Mouse (Mus musculus) gastrocnemius, postnatal 25 days (tissue): ENCODE results near the gene 4931428F04Rik. TPM values are rescaled to one million over a fixed set of nuclear protein-coding genes. Genes with fewer than 3 reads are reported as not detected.

Source experiments
- DNase-seq: peaks from one replicate; pipeline ENCODE4 v3.0.0; 2022
- long read RNA-seq, 2 experiments: library from polyadenylated mRNA; stranded (forward); transcript quantifications; one replicate each; pipeline ENCODE4 v2.0.0; 2021
- total RNA-seq, 2 experiments: library from RNA; stranded (reverse); gene quantifications; 1 replicate in 1 of 2; 2 replicates in 1 of 2; pipeline ENCODE4 v1.2.3; 2021

Gene 4931428F04Rik
- total RNA-seq, result under 1 TPM; 0.64 to 0.84 TPM
- long read RNA-seq, experiment 1, result 0 reads
- long read RNA-seq, experiment 2, result 0 reads

- no peak for DNase-seq
Observed at GRCm38 (mm10) chr8:105289805-105290460, at the start of gene 4931428F04Rik. 4931428F04Rik (minus strand) TSS chr8:105289864.

DNA sequence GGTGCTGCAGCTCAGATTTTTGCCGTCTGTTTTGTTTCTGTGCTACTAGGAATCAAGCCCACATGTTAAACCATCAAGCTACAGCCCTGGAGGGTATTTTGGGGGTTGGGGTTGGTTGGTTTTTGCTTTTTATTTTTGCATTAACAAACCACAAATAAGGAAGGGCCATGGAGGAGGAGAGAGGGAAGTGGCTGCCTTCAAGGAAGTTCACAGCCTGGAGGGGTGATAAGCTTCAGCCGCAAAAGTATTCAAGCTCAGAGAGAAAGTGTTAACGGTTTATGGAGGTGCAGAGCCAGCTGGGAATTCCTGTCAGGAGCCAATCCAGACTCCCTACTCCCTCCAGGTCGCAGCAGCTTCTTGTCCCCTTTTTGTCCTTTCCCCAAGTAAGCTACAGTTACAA lies 49.3 kb upstream of the 4931428F04Rik start:
- DNase-seq, result no peak

GRCm38 (mm10) chr8:105336373-105337130 lies 46.9 kb upstream of the 4931428F04Rik start:
- no peak for DNase-seq

DNA sequence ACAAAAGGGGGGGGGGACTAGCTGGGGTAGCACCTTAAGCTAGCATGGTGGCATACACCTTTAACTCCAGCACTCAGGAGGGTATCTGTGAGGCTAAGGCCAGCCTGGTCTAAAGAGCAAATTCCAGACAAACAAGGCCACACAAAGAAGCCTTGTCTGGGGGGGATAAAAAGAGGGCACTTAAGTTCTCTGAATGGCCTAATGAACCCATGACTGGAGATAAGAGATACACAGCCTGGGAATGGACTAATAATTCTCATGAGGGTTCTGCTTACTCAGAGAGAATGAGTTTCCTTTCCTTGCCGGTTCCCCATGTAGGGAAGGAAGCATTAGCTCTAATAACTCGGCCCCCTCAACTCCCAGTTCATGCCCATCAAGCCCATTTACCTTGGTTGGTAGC lies 42.9 kb upstream of the 4931428F04Rik start:
- no peak for DNase-seq

DNA sequence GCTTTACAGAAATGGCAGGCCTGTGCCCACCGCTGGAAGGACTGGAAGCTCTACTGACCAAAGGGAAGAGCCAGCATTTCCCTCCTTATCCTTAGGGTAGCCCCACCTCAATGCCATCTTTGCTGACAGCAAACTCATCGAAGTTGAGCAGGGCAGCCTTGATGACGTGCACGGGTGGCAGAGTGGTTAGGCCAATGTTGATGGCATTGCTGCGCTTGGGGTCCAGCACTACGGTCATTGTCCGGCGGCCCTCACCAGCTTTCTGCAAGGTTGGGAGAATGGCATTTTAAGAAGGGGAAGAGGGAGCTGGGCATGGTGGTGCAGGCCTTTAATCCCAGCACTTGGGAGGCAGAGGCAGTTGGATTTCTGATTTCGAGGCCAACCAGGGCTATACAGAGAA lies 42.3 kb upstream of the 4931428F04Rik start:
- DNase-seq, result no peak

- DNase-seq, result no peak
Observed at GRCm38 (mm10) chr8:105331469-105331868, 41.8 kb upstream of the 4931428F04Rik start.

DNA sequence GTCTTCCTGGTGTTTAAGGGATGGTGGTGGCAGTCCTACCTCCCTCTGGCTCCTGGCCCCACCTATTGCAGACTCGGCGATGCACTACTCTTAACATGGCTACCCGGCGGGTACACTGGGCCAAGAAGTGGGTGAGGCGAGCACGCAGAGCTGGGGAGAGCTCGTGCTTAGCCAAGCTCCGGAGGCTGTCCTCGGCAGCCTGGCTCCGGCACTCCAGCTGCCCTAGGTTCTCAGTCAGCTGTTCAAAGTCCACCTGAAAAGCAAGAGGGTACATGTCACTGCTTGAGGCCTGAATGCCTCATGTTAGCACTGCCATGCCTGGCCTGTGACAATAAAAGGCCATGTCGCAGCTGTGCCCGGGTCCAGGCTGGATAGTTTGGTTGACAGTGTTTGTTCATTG lies 40.7 kb upstream of the 4931428F04Rik start:
- no peak for DNase-seq

GRCm38 (mm10) chr8:105326968-105327367 lies 37.3 kb upstream of the 4931428F04Rik start:
- no peak for DNase-seq

DNA sequence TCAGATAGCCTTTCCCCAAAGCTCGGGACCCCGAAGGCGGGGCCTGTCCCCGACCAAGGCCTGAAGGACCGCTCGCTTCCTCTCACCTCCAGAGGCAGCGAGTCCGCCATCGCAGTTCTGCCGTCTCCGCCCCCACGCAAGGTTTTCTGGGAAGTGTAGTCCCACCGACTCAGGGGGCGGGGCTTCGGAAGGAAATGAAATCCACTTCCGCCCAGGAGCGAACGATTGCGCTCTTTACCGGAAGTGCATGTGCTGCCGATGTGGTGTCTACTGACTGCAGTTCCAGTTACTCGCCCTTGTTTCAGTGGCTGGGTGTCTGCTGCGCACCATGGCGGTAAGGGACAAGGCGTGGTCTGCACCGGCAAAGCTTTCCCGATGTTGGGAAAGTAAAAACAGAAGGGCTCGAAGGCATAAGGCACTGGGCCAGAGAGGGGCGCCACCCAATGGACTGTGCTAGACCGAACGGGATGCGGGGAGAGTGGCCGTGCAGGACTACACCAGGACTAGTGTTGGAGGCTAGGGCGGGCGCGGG lies 36.5 kb upstream of the 4931428F04Rik start, which contains the start of the genes Lrrc29 and Tmem208:
Lrrc29 (minus strand) TSS at position 138 of the 532 bp plus-strand sequence.
Tmem208 (plus strand) TSS at position 214 of the 532 bp plus-strand sequence.
- DNase-seq, result peak; percentile 94

DNA sequence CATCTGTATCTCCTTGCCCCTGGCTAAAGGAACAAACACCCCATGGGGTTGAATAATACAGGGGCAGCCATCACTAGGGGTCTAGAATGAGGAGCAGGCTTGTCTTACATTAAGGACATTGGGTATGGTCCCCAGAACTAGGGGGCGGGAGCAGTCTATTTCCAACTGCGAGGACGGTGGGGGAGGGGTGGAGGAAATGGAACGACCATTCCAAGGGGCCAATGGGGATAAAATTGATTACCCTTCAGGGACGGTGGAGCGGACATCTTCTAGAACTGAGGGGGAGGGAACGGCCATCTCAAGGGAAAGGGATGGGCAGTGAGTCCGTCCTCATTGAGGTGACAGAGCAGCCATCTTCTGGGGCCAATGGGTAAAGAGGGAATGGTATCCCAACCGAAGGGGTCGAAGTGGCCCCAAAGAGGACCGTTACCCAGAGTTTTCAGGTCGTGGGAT lies 36.0 kb upstream of the 4931428F04Rik start:
- DNase-seq, result peak; percentile 44

DNA sequence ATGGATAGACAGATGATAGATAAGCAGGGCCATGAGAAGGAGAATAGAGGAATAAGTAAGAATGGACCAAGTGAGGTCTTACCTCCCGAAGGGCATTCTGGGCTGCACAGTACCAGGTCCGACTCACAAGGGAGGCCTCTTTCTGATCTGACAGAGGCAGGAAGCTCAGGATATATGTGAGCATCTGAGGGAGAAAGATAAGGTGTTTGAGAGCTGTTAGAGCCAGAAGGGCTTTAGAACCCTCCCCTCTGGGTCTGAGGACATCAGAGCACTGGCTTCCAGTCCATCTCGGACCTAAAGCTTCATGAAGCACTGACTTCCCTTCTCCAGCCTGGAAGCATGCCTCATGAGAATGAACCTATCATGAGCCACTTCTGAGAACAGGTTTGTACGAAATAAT lies 33.5 kb upstream of the 4931428F04Rik start:
- DNase-seq, result no peak

DNA sequence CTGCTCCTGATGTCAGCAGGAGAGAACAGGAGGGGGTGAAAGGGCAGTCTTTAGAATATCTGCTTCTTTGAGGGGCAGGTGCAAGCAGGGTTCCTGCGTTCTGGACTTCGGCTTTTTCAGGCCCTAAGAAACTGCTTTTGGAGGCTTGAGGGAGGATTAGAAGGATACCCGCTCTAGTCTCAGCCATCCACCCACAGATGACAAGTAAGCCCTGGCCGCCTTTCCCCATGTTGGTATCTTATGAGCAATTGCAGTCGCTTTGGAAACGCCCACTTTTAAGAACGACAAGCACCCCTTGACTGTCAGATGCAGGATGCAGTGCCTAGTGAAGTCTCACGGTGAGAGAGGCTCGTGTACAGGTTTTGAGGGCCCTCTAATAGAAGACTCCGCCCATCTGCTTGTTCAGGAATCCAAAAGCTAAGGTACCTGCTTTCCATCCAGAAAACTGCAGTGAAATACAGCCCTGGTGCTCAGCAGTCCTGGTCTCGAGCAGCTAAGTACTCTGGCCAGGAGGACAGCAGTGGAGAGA lies 29.1 kb upstream of the 4931428F04Rik start:
- DNase-seq, result no peak

GRCm38 (mm10) chr8:105317941-105318340 lies 28.3 kb upstream of the 4931428F04Rik start:
- DNase-seq, result peak; percentile 52

DNA sequence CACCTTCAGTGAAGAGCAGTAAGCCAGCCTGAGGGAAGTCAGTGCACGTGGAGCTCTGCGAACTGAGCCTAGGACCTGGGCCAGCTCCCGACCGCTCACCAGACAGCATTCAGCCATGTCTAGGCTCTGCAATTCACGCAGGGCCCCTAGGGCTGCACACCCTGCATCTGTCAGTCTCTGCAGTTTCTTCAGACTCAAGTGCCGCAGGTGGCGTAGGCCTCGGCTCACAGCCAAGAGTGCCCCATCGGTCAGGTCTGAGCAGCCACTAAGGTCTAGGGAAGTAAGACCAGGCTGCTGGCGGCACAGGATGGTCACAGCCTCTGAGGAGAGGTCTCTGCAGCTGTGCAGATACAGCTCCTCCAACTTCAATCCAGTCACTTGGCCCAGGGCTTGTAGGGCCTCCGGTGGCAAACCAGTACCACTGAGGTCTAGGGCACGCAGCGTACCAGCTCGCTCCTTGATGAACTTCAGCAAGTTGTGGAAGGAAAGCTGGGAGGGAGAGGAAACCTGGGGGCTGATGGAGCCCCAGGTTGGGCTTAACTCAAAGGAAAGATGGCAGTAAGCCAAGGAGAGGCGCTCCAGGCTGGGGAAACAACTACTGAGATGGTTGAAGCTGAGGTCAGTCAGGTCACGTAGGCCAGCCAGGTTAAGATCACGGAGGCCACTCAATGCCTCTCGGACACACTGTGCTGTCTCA lies 25.6 kb upstream of the 4931428F04Rik start:
- no peak for DNase-seq

DNA sequence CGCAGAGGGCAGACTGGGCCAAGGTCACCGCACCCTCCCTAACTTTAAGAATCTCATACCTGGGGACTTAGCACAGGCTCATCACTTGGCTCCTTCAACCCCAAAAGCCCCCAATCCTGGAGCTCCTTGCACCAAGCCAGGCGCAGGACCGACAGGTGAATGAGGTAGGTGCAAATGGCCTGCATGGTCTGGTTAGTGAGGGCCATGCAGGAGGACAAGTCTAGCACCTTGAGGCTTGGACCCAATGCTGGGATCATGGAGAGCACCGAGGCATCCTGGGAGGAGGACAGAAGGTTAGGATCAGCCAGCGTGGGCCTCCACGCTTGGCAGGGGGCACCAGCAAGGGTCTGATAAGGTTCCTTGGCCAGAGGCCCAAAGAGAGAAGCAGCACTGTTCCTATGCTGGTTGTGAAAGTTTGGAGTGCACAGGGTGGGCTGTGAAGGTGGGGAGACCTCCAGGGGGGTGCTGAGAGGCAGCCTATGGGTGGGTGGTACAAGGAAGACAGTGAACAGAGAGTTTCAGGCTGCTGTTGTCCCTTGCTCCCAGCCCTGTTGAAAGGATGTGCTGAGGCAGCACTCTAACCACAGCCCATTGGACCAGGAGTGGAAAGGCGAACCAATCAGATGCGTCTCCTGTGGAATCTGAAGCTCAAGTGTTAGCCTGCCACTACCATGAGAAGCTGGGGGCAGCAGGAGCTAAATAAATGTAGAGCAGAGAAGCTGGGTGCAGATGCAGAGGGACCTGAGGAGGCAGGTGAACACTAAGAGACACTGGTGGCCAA lies 24.1 kb upstream of the 4931428F04Rik start:
- no peak for DNase-seq

DNA sequence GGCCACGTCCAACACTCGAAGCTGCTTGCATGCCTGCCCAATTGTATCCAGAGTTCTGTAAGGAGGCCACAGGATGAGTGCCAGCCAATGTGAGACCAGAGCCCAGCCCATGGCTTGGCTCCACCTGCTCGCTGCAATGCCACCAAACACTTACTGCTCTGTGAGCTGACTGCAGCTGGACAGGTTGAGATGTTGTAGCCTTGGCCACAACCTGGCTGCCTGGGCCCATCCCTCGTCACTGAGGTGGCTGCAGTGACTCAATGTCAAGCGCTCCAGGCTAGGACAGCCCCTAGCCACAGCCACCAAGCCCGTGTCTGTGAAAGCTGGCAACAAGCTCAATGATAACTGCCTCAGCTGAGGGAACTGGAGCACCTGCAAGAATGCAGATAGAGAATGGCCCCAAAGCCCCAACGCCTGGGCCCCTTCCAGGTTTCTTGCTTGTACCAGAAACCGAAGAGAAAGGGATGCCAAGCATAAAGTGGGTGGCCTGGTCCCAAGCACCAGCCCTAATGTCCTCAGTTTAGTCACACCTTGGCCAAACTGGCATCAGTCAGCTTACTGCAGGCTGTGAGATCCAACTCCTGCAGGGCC lies 23.3 kb upstream of the 4931428F04Rik start:
- no peak for DNase-seq

DNA sequence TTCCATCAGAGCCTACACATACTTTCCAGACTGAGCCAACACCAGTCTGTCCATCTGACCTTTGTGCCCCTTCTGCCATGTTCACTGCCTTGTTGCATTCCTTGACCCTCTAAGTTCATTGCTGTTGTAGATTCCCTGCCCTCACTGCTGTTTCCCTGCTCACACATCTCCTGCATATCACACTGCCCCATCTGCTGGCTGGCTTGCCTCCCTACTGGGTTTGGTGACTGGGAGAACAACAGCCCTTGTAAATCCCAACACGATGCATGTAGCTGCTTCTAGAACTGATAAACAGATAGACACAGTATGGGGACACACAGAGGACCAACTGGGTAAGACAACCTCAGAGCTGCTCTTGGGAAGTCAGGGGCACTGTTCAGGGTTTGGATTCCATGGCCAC lies 22.1 kb upstream of the 4931428F04Rik start:
- no peak for DNase-seq

- DNase-seq, result no peak
Observed at GRCm38 (mm10) chr8:105310118-105310517, 20.5 kb upstream of the 4931428F04Rik start.

GRCm38 (mm10) chr8:105309142-105309847 lies 19.6 kb upstream of the 4931428F04Rik start:
- DNase-seq, result no peak

- no peak for DNase-seq
Observed at GRCm38 (mm10) chr8:105308428-105308827, 18.8 kb upstream of the 4931428F04Rik start.
